Mouse (Mus musculus) intestine, embryonic 16.5 days (tissue): ENCODE measurements around the gene Gabra5. TPM values are rescaled to one million over a fixed set of nuclear protein-coding genes. Genes with fewer than 3 reads are reported as not detected.

ENCODE experiments used
- ATAC-seq: fragments of 200-750 bp; cut with Nextera tagmentation; 2 replicates; pipeline ENCODE4 v1.8.0; 2017; ENCODE audit warnings: moderate TSS enrichment, moderate library complexity
- H3K27ac ChIP-seq: fragments of 300-500 bp; sonication (generic); 2 replicates; pipeline ENCODE4 v1.5.1; 2014; ENCODE audit warnings: mild to moderate bottlenecking, low read length
- H3K27me3 ChIP-seq: fragments of 300-500 bp; sonication (generic); replicated peaks from 2 replicates; pipeline ENCODE4 v1.6.1; 2014; ENCODE audit warnings: low read length, control low read depth, mixed read lengths; ENCODE audit not compliant: control insufficient read depth, insufficient read depth
- H3K36me3 ChIP-seq: fragments of 300-500 bp; sonication (generic); 2 replicates; pipeline ENCODE4 v1.6.1; 2014; ENCODE audit warnings: low read length, control low read depth; ENCODE audit not compliant: control insufficient read depth, insufficient read depth
- H3K4me1 ChIP-seq: fragments of 300-500 bp; sonication (generic); 2 replicates; pipeline ENCODE4 v1.6.1; 2014; ENCODE audit warnings: low read length, control low read depth, mixed read lengths; ENCODE audit not compliant: control insufficient read depth, insufficient read depth
- H3K4me2 ChIP-seq: fragments of 300-500 bp; sonication (generic); 2 replicates; pipeline ENCODE4 v1.6.1; 2014; ENCODE audit warnings: low read depth, low read length, control low read depth
- H3K4me3 ChIP-seq: fragments of 300-500 bp; sonication (generic); 2 replicates; pipeline ENCODE4 v1.5.1; 2014; ENCODE audit warnings: mild to moderate bottlenecking, low read length
- H3K9ac ChIP-seq: fragments of 300-500 bp; sonication (generic); 2 replicates; pipeline ENCODE4 v1.6.1; 2014; ENCODE audit warnings: low read depth, low read length
- H3K9me3 ChIP-seq: fragments of 300-500 bp; sonication (generic); 2 replicates; pipeline ENCODE4 v1.6.1; 2016; ENCODE audit warnings: low read length, control low read depth; ENCODE audit not compliant: control insufficient read depth
- WGBS: fragments of 180-500 bp; shearing (Covaris S2); extraction: QIAGEN DNeasy Blood & Tissue Kit; methylation state at CpG from one replicate; pipeline ENCODE4 v1.1.7; 2014; 5-methylcytosine and 5-hydroxymethylcytosine counted together
- polyA plus RNA-seq: library from polyadenylated mRNA; unstranded; fragments of >200 nt; fragmentation: Nextera tagmentation; extraction: Ambion mirVana; gene quantifications from 2 replicates; pipeline ENCODE4 v1.2.1, GENCODE M21; 2015

Gene Gabra5
- polyA plus RNA-seq, 1 experiment from 2014 or later = 0.26 TPM

DNA sequence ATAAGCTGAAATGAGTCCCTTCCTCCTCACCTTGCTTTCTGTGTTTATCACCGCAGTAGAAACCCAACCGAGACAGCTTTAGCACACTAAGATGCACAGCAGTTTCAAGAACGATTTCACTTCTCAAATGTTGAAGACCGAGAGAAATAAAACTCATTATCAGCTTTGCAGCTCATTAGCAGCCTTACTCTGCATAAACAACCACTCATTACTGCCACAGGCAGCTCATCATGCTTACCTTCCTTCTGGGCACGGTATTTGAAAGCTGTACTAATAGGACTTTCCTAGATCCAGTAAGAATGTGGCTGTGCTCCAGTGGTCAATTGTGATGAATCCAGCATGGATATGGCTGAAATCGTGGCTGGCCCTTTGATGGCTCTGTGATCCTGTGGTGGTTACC lies 23.0 kb downstream of the Gabra5 start:
- Histone ChIP-seq H3K4me1 (no peaks in the 10 kb centered on the region), H3K9ac (no peak overlapping the region), H3K4me3 (no peak overlapping the region), H3K9me3 (no peaks in the 10 kb centered on the region), H3K4me2 (no peak overlapping the region), H3K27ac (no peak overlapping the region), H3K36me3 (no peaks in the 10 kb centered on the region), H3K27me3 (no peaks in the 10 kb centered on the region)
- no peak for ATAC-seq
- 80% methylated on average over 6 of the region's 6 CpGs for WGBS

DNA sequence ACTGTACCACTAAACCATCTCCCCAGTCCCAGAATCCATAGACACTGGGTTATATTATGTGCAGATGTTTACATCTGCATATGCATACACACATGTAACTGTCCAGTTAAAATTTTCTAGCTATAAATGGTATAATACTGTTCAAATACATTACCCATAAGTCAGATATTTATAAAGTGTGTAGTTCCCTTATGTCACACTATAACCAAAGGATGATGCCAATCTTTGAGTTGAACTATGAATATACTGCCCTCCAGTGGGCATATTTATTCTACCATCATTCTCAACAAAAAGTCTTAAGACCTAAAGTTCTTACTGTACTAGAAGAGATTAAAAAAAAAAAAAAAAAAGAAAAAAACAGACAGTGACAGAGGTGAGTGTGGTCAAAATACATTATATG lies 27.0 kb downstream of the Gabra5 start:
- H3K4me1 ChIP-seq = no peaks in the 10 kb centered on the region
- H3K27me3 ChIP-seq = no peaks in the 10 kb centered on the region
- ATAC-seq = no peak

DNA sequence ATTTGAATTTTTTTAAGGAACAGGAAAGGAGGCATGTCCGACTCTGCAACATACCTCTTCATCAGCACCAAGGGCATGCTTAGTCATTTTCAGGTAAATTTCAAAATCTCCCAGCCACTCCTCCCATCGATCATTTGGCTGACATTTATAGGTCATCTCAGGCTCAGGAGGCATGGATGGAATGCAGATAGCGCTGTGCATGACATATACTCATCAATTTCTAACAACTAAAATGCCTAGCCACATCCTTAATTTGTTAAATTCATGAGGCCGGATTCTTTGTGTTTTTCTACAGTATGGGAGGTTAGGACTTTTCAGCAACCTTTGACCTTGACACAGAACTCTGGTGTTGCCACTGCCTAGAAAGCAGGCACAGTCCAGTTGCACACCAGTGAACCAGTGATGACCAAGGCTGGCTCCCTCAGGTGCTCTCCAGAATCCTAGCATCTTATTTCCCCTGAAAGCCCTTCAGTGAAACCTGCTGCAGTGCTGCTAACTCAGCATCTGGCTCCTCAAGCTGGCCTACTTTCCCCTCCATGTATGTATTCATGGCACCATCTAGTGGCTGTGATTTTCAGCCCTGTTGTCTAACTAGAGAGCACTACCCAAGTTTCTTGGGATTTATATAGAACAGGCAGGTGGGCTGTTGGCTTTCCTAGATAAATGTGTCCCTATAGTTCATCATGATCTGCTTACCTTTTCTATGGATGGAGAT lies 35.9 kb downstream of the Gabra5 start:
- no peak for ATAC-seq
- 72% methylated on average over 4 of the region's 4 CpGs for WGBS

More for the DNA sequence above, 27.0 kb downstream of the Gabra5 start:
- H3K27ac ChIP-seq = no peak overlapping the region
- H3K36me3 ChIP-seq = no peaks in the 10 kb centered on the region
- H3K4me2 ChIP-seq = no peak overlapping the region
- H3K4me3 ChIP-seq = no peak overlapping the region
- no peaks in the 10 kb centered on the region for H3K9me3 ChIP-seq
- no peak overlapping the region for H3K9ac ChIP-seq

DNA sequence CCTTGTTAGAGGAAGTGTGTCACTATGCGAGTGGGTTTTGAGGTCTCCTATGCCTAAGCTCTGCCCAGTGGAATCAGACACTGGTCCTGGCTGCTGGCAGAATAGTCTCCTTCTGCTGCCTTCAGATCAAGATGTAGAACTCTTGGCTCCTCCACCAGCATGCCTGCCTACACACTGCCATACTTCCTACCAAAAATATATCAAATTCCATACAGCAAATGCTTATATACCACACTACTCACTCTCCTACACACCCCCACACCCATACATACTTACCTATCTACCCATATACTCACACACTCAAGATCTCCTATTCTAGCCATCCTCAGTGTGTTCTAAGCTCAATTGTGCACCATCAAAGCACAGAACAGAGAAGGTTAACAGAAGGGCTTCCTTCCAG lies 38.5 kb downstream of the Gabra5 start:
- Histone ChIP-seq H3K36me3 (no peaks in the 10 kb centered on the region), H3K9me3 (no peaks in the 10 kb centered on the region), H3K27ac (no peak overlapping the region), H3K9ac (no peak overlapping the region), H3K4me3 (no peak overlapping the region), H3K4me2 (no peak overlapping the region), H3K4me1 (no peaks in the 10 kb centered on the region), H3K27me3 (no peaks in the 10 kb centered on the region)
- 90% methylated on average over 1 of the region's 1 CpGs for WGBS
- no peak for ATAC-seq

More for the DNA sequence above, 35.9 kb downstream of the Gabra5 start:
- Histone ChIP-seq H3K36me3 (no peaks in the 10 kb centered on the region), H3K4me3 (no peak overlapping the region), H3K27ac (no peak overlapping the region), H3K9ac (no peak overlapping the region), H3K9me3 (no peaks in the 10 kb centered on the region), H3K4me1 (no peaks in the 10 kb centered on the region), H3K27me3 (no peaks in the 10 kb centered on the region), H3K4me2 (no peak overlapping the region)

DNA sequence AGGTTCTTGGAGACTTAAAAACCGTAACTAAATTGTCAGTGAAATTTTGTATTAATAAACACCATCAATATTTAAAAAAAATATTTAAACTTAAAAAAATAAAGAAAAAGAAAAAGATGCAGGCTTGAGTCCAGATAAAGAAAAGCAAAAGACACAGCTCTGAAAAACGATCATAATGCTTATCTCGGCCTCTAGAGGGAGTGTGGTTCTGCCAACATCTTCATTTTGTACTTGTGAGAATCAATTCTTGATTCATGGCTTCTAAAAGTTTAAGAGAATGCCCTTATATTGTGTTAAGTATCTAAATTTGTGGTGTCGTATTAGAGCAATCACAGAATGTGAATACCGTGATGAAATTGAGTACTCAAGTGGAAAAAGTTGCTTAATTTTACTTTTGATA lies 49.5 kb downstream of the Gabra5 start:
- no peak overlapping the region for H3K4me3 ChIP-seq
- no peaks in the 10 kb centered on the region for H3K36me3 ChIP-seq
- WGBS = 68% methylated on average over 5 of the region's 5 CpGs
- no peaks in the 10 kb centered on the region for H3K27me3 ChIP-seq
- no peaks in the 10 kb centered on the region for H3K9me3 ChIP-seq
- no peaks in the 10 kb centered on the region for H3K4me1 ChIP-seq
- H3K27ac ChIP-seq = no peak overlapping the region
- H3K4me2 ChIP-seq = no peak overlapping the region
- no peak overlapping the region for H3K9ac ChIP-seq
- ATAC-seq = no peak

DNA sequence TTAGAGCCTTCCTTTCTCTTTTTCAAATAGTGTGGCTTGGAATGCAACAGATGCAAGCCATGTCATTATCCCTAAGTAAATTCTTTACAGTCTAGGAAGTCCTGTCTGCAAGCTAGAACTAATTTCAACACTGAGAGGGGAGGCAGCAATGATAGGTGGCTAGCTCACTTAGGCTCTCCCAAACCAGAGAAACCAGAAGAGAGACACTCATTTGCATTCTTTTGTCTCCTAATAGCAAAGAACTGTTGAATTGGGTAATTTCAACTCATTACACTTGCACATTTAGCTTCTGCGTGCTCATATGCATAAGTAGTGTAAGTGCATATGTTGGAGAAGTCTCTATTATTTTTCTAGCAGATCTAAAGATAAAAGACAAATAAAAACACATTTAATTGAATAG lies 61.6 kb downstream of the Gabra5 start:
- 77% methylated on average over 1 of the region's 1 CpGs for WGBS
- H3K9ac ChIP-seq = no peak overlapping the region

DNA sequence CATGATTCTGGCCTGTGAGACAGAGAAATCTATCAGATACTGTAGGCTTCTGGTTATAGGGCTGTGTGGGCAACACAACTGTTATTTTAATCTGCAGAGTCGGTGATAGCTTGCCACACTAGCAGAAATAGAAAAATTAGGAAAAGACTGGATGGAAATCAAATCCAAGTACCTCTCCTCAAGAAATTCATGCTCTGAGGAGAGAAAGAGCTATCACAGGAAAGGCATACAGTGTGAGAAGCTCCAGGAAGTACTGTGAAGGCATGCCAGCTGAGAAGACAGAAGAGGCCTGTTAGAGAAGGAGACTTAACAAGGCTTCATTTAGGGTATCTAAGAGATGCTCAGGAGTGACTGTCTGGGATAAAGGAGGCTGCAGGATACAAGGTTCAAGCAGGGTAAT lies 87.2 kb downstream of the Gabra5 start:
- no peaks in the 10 kb centered on the region for H3K4me1 ChIP-seq
- no peak for ATAC-seq
- WGBS = 88% methylated on average over 1 of the region's 1 CpGs
- no peaks in the 10 kb centered on the region for H3K9me3 ChIP-seq
- no peak overlapping the region for H3K4me3 ChIP-seq
- H3K36me3 ChIP-seq = no peaks in the 10 kb centered on the region
- H3K4me2 ChIP-seq = no peak overlapping the region
- no peaks in the 10 kb centered on the region for H3K27me3 ChIP-seq
- H3K27ac ChIP-seq = no peak overlapping the region
- H3K9ac ChIP-seq = no peak overlapping the region

More for the DNA sequence above, 61.6 kb downstream of the Gabra5 start:
- no peak for ATAC-seq
- H3K27me3 ChIP-seq = no peaks in the 10 kb centered on the region
- no peak overlapping the region for H3K4me2 ChIP-seq
- H3K4me3 ChIP-seq = no peak overlapping the region
- no peak overlapping the region for H3K27ac ChIP-seq
- no peaks in the 10 kb centered on the region for H3K4me1 ChIP-seq
- no peaks in the 10 kb centered on the region for H3K9me3 ChIP-seq
- no peaks in the 10 kb centered on the region for H3K36me3 ChIP-seq

DNA sequence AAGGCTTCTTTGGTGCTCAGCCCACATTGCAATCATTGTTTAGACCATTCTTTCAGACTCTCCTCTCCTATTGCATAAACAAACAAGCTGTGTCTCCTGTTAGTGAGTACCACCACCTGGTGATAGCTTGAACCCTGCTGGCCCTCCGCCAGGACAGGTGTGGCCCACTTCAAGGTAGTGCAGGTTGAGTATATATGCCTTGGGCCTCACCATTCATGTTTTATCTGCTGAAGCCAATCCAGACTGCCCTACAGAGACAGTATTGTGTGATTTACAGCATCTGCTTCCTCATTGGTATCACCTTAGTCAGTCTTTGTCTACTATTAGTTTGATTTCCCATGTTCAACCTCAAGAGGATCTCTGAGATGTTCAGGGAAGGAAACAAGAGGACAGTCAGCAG lies 88.8 kb downstream of the Gabra5 start:
- H3K9me3 ChIP-seq = no peaks in the 10 kb centered on the region
- H3K27ac ChIP-seq = no peak overlapping the region
- H3K4me1 ChIP-seq = no peaks in the 10 kb centered on the region
- no peak overlapping the region for H3K9ac ChIP-seq
- H3K36me3 ChIP-seq = no peaks in the 10 kb centered on the region
- WGBS = 92% methylated on average over 1 of the region's 1 CpGs
- no peak overlapping the region for H3K4me2 ChIP-seq
- ATAC-seq = peak; percentile 60; the same call in 1 of the 2 replicates
- H3K27me3 ChIP-seq = no peaks in the 10 kb centered on the region
- H3K4me3 ChIP-seq = no peak overlapping the region

DNA sequence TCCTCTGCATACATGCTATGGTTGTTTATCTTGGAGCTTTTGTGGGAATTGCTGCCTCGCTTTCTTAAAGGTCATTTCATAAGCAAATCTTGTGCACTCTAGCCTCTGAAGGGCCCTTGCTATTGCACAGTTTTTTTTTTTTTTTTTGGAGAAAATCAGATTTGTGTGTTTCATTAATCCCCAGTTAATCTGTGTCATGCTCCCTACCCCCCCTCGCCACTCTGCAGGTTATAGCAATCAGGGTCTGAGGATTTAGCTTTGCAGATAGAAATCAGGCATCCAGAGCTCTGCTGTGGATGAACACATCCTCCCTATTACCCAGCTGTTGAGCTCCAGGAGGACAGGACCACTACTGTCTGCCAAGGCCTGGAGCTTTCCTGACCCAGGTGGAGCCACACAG lies 90.5 kb downstream of the Gabra5 start, which contains the start of gene Gabrb3:
TSS of gene Gabrb3 (plus strand) at position 301 of the 400 bp plus-strand sequence.
- H3K9ac ChIP-seq = no peak within 1 kb of the TSS
- H3K36me3 ChIP-seq = no peaks in the 10 kb centered on the region
- no peaks in the 10 kb centered on the region for H3K4me1 ChIP-seq
- H3K4me3 ChIP-seq = no peak within 1 kb of the TSS
- no peak within 1 kb of the TSS for H3K27ac ChIP-seq
- H3K4me2 ChIP-seq = no peak within 1 kb of the TSS
- no peaks in the 10 kb centered on the region for H3K27me3 ChIP-seq
- H3K9me3 ChIP-seq = no peaks in the 10 kb centered on the region
- ATAC-seq = no peak
- 67% methylated on average over 2 of the region's 2 CpGs for WGBS

DNA sequence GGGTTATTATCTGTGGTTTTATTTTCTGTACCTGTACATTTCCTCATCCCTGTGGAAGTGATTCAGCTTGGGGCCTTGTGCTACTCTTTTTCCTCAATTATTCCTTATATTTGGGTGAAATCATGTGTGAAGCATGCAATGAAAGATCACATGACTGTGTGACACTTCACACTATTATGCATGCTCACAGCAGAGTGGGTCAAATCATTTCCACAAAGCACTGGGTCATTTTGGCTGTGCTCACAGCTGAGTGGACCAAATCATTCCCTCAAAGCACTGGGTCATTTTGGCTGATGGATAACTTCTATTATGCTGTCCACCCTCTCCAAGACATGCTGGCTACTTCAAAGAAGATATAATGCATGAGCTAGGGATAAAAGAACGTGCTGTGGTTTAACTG lies 97.0 kb downstream of the Gabra5 start:
- no peak overlapping the region for H3K4me3 ChIP-seq
- no peaks in the 10 kb centered on the region for H3K9me3 ChIP-seq
- H3K36me3 ChIP-seq = no peaks in the 10 kb centered on the region
- H3K27me3 ChIP-seq = no peaks in the 10 kb centered on the region
- no peak overlapping the region for H3K27ac ChIP-seq
- WGBS = 43% methylated on average over 1 of the region's 1 CpGs
- ATAC-seq = no peak
- H3K4me2 ChIP-seq = no peak overlapping the region
- H3K9ac ChIP-seq = no peak overlapping the region
- no peaks in the 10 kb centered on the region for H3K4me1 ChIP-seq
